Comparison of ENCODE assay signal across 16 mouse cellular contexts in genomic region chr3:69234525-69234924, GRCm38 (mm10). TPM values are rescaled to one million over a fixed set of nuclear protein-coding genes. Genes with fewer than 3 reads are reported as not detected.
"Had no signal": no experiment of that assay in that cellular context is flagged by ENCODE, and none has a peak within 500 bp of the region (broad histone marks: within the 10 kb centered on the region; RNA-seq: fewer than 3 reads in every experiment).

No protein-coding gene starts in this region.

- H3K9ac ChIP-seq: lung, embryonic 14.5 days; midbrain, embryonic 12.5 days; neural tube, embryonic 12.5 days had no signal

- H3K9me3 ChIP-seq: midbrain, embryonic 10.5 days; midbrain, embryonic 12.5 days; neural tube, embryonic 12.5 days had no signal

- H3K36me3 ChIP-seq: midbrain, embryonic 10.5 days; midbrain, embryonic 12.5 days; neural tube, embryonic 12.5 days had no signal

- H3K4me2 ChIP-seq: lung, embryonic 14.5 days; midbrain, embryonic 12.5 days; neural tube, embryonic 12.5 days had no signal

- DNase-seq: lung, adult 18-20 months; lung, embryonic 14.5 days; lung, postnatal 10 days; lung, postnatal 4 days; midbrain, embryonic 14.5 days; right cerebral cortex, postnatal 14 days; thymus, adult 18-20 months; thymus, postnatal 14 days; thymus, postnatal 36 days had no signal

- H3K4me1 ChIP-seq: midbrain, embryonic 10.5 days; midbrain, embryonic 12.5 days; neural tube, embryonic 12.5 days had no signal

- H3K27me3 ChIP-seq: midbrain, embryonic 12.5 days; neural tube, embryonic 12.5 days had no signal

- H3K4me3 ChIP-seq: midbrain, embryonic 10.5 days; midbrain, embryonic 12.5 days; neural tube, embryonic 12.5 days had no signal

- H3K27ac ChIP-seq: midbrain, embryonic 10.5 days; midbrain, embryonic 12.5 days; neural tube, embryonic 12.5 days had no signal

RNA-seq across cellular contexts. Expression of gene Arl14, which starts 12.3 kb away (rescaled TPM):
- polyA plus RNA-seq: liver, embryonic 16.5 days; midbrain, embryonic 10.5 days; midbrain, embryonic 12.5 days; midbrain, embryonic 14.5 days; midbrain, postnatal 0 days; neural tube, embryonic 12.5 days; neural tube, embryonic 14.5 days; spleen, adult 2 months had no signal
